Mouse (Mus musculus) adrenal gland, adult 8-10 months (tissue): Measurements from ENCODE around the gene Elovl1. TPM values are rescaled to one million over a fixed set of nuclear protein-coding genes. Genes with fewer than 3 reads are reported as not detected.

Experiments used
- DNase-seq: peaks from one replicate; pipeline ENCODE4 v3.0.0; 2022
- total RNA-seq, 4 experiments: library from RNA; stranded (reverse); gene quantifications; 2 replicates each; pipeline ENCODE4 v1.2.4; 2022

Gene Elovl1
- total RNA-seq, result 100 to 1,000 TPM in 2 of 4 experiments, 10 to 100 TPM in 2; 73.8 to 108 (median 99.3) TPM

DNA sequence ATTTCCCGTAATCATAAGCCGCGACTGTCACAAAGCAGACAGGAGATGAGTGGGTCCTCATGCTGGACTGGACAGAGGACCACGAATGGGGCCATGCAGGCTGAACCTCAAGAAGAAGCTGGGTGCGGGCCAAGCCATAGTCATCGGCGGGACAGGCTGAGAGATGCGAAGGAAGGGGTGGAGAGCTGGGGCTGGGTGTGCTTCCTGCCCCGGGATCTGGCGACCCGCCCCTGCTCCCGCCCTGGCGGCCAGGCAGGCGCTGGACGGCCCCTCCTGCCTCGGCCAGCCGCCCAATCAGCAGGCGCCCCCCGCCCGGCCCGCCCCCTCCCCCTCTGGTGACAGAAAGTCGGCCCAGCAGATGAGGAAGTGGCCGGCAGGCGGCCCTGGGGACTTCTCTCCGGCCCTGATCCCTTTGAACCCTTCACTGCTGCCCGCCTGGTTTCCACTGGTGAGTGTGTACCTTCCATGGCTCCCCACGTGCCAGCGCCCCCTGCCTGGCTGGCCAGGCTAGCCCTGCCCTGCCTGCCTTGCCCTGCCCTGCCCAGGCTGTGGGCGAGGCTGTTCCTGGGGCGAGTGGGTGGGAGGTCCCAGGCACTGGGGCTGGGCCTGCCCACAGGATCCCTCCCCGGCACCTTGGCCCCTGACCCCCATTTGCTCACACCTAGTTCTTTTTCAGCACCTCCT is at the start of gene Elovl1:
TSS of gene Elovl1 (plus strand) at position 326 of the 684 bp plus-strand sequence.
- DNase-seq, result peak; percentile 92

- no peak for DNase-seq
Measured at GRCm38 (mm10) chr4:118383271-118383670, 44.6 kb upstream of the Elovl1 start.

GRCm38 (mm10) chr4:118387316-118387715 is 40.6 kb upstream of the Elovl1 start:
- no peak for DNase-seq

GRCm38 (mm10) chr4:118390146-118390545 is 37.7 kb upstream of the Elovl1 start:
- no peak for DNase-seq

- DNase-seq, result no peak
Measured at GRCm38 (mm10) chr4:118394505-118394904, 33.4 kb upstream of the Elovl1 start.

- DNase-seq, result no peak
Measured at GRCm38 (mm10) chr4:118395289-118395688, 32.6 kb upstream of the Elovl1 start.

- DNase-seq, result no peak
Measured at GRCm38 (mm10) chr4:118396433-118396832, 31.5 kb upstream of the Elovl1 start.

DNA sequence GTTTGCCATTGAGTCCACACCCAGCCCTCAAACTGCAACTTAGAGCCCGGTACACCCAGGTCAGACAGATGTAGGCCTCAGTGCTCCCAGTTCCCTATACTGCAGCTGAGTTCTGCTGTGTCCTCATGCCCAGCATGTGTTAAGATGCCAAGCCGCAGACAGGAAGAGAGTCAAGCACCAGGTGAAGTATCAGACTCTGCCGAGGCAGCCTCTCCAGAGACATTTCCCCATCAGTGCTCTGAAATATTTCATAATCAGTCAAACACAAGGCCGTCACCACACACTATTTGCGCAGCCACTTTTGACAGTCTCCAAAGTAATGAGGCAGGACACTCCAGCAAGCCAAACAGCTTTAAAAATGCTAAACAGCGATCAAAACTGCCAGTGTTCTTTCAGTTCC is 29.5 kb upstream of the Elovl1 start:
- DNase-seq, result no peak

DNA sequence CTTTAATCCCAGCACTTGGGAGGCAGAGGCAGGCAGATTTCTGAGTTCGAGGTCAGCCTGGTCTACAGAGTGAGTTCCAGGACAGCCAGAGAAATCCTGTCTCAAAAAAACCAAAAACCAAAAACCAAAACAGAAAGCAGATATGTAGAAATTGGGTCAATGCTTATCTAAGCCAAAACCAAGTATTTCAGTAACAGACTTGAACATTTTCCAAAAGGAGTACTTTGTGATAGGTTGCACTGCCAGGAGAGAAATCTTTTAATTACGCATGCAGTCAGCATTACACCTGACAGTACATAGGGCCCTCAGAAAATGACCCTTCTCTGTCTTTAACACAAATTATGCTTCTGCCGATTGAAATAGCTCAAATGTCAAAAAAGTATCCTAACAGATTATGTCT is 26.5 kb upstream of the Elovl1 start:
- DNase-seq, result no peak

DNA sequence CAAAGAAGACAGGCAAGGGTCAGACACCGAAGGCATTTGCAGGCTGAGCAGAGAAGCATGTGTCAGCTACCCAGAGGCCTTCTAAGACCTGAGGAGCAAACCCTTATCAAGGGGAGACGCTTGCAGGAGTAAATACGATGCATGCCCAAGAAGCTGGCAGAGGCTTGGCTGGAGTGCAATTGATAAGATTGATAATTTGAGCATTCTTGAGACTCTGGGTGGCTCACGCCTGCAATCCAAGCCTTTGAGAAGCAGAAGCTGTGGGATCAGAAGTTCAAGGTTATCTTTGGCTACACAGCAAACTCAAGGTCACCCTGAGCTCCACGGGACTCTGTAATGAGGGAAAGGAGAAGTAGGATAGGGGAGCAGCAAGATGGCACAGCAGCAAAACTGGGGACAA is 26.0 kb upstream of the Elovl1 start:
- DNase-seq, result no peak

GRCm38 (mm10) chr4:118402701-118403100 is 25.2 kb upstream of the Elovl1 start:
- peak; percentile 29 for DNase-seq

GRCm38 (mm10) chr4:118409142-118409900 is 18.6 kb upstream of the Elovl1 start, which contains the start of the genes Szt2 and Med8:
Gene Szt2 (minus strand): TSS chr4:118409273.
Gene Med8 (plus strand): TSS chr4:118409337.
- DNase-seq, result peak; percentile 90

- DNase-seq, result no peak
Measured at GRCm38 (mm10) chr4:118410871-118411270, 17.0 kb upstream of the Elovl1 start.

DNA sequence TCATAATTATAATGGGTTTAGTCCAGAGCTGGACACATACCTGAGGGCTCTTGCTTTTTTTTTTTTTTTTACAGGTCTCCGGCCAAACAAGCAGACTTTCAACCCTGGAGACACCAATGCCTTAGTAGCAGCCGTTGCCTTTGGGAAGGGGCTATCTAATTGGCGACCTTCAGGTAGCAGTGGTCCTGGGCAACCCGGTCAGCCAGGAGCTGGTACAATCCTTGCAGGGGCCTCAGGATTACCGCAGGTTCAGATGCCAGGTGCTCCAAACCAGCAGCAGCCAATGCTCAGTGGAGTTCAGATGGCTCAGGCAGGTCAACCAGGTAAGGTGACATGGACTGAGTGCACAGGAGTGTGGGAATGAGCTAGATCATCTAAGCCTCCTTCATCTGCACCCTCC is 14.3 kb upstream of the Elovl1 start:
- DNase-seq, result no peak

- DNase-seq, result no peak
Measured at GRCm38 (mm10) chr4:118415779-118416178, 12.1 kb upstream of the Elovl1 start.

DNA sequence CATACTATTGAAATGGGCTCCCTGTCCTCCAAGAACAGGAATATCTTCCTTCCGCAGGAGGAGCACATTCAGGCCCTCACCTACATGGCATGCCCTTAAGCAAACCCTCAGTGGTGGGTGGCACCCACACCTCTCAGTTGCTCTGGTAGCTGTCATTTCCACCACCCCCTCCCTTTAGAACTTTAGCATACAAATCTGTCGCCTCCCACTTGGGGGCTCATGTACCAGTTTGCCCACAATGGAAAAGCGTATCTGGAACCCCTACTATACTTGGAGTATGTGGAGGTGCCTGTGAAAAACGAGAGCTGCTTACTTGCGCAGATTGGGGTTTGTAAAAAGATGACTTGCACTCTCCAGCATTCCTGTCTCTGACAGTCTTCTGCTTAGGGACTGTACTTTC is 11.6 kb upstream of the Elovl1 start:
- DNase-seq, result no peak

DNA sequence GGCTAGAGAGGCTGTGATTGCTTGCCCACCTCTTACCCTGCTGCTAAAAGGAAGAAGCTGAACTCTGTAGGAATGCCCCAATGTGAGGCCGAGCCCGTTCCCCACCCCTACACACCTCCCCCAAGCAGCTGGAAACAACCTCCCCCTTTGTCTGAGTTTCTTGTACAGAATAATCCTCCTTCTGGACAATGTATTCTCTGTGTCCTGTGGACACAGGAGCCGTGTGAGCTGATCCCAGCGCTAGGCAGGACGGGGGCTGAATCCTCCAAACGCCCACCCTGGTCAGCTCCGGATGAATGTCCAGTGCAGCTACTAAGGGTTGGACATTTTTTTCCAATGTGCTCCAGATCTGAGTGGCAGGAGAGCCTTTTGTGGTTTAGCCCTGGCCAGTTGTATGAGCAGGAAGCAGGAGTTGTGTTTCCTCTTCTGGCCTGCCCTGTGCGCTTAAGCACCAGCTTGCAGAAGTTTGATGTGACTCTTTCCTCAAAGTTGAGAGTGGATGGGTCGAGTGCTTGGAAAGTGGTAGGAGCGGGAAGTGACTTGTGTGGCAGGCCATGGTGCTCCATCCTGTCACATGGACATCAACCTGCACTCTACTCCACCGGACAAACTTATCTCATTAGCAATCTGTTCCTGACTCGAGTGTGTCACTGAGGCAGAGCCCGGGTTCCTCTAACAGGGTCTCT is 10.6 kb upstream of the Elovl1 start:
- DNase-seq, result no peak

DNA sequence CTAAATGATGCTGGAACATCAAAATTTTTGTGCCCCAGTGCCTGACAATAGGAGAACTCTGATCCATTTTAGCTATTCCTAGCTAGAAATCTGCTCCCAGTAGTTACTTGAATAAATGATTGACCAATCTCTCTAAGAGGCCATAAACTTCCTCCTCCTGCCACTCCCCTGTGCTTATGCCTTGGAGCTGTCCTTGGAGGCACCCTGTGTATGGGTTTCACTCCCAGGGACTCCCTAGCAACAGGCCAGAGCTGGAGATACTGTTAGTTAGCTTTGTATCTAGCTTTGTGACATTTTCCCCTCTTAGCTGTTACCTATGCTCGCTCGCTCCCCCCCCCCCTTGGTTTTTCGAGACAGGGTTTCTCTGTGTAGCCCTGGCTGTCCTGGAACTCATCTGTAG is 6.5 kb upstream of the Elovl1 start:
- DNase-seq, result no peak

- DNase-seq, result no peak
Measured at GRCm38 (mm10) chr4:118424541-118425160, 3.2 kb upstream of the Elovl1 start.

DNA sequence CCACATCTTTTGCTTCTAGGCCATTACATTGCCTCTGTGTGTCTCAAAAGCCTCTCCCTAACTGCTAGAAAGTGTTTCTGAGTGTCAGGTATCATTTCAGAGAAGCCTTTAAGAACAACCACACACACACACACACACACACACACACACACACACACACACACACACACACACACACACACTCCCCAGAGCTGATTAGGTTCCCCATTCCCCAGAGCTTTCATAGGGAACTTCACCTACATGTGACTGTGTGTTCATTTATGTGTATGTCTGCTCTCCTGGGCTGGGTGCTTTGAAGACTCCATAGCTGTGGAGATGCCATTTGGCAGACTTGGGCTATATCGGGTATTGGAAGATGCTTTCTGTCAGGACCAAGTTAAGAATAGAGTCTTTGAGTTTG is 2.5 kb upstream of the Elovl1 start:
- no peak for DNase-seq

DNA sequence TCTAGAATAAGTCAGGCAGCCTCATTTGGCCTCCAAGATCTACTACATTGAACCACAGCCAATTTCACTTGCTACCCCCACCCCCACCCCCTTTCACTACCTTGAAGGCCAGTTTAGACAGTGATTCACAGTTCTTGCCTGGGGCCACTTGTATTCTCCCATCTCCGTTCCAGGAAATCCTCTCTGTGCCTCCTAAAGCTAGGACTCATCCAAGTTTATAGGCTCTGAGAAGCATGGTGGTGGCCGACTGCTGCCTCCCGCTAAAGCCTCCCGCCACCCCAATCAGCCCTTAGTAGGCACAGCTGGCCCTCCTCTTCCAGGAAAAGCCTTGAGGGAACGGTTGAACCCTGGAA is 502 bp upstream of the Elovl1 start:
- no peak for DNase-seq

GRCm38 (mm10) chr4:118428531-118429214 is 780 bp downstream of the Elovl1 start:
- no peak for DNase-seq
